Mouse (Mus musculus): ENCODE data around the gene Ddx43.

The Ddx43 gene

DNA sequence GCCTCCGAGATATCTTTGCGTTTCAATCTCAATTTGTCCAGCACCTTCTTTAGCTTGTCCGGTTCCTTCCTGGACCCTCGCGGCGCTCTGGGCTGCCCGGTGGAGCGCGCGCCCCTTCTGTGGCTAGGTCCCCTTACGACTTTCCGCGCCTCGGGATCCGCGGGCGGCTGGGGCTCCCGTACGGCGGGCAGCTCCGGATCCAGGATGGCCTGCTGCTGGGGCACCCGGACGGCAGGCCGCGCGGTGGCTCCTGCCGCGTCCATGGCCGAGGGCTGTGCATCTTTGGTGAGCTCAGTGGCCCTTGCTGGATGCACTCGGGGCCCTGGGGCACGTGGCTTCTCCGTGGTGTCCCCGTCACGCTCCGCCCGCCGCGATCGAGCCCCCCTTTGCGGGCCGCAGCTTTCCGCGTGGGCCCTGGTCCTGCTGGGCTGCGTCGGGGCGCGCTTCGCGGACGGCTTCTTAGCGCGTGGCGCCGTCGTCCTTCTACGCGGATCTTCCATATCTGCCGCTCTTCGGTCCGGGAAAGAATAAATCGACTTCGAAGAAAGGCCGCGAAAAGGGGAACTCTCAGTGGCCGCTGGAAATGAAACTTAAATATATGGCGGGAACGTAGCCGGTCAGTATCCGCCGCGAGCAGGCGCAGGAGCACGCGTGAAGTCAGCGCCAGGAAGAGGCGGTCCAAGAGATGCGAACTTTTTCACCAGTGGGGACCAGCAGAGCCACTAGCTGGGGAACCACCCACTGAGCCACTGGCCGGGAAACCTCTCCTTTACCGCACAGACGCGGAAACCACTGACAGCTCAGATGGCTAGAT, 47.2 kb downstream of the Ddx43 start, which contains the start of gene Cgas:
TSS of gene Cgas (minus strand) at position 659 of the 814 bp plus-strand sequence.
- DNase-seq (ENCODE audit: low spot score), result no peak

DNA sequence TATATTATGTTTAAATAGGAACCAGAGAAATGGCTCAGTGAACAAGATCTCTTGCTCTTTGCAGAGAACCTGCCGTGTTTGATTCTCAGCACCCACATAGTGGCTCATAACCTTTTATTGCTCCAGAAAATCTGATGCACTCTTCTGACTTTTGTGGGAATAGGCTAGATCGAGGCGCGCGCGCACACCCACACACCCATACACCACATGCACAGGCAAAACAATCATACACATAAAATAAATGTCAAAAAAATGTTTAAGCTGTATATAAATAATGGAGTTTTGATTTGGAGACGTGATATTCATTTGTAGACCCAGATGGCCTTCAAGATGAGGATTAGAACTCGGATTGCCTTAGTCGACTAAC, 52.0 kb downstream of the Ddx43 start:
- DNase-seq (ENCODE audit: low spot score), result no peak

DNA sequence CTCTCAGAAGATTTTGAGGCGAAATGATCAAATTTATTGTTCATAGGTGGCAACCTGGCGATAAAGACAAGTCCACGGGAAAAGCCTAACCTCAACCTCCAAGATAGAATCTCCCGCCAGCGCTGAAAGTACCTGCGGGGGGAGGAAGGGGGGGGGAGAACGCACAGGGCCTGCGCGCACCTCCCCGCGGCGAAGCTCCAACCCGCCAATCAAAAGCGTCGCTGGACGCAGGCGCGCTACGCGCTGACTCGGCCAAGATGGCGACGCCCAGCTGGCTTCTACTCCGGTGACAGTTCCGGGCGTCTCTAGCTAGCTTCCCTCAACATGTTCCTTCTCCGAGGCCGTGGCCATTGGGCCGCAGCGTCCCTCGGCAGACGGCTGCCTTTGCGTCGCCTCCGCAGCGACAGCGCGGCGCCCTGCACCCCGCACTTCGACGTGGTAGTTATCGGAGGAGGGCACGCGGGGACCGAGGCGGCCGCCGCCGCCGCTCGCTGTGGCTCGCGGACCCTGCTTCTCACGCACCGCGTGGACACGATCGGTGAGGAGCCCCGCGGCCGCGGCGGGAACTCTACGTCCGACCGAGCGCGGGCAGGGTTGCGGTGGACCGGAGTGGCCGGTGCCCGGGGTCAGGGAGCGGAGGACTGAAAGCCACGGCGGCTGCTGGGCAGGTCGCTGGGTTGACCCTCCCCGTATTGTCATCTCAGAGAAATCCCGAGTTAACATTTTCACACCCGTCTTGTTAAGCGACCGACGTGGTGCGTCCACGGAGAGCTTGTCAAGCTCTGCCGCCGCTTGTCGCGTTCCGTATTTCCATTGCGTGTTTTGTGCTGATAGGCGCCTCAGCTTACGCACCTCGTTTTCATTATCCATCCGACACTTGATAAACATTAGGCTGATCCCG, 52.6 kb downstream of the Ddx43 start, which contains the start of the genes Mto1 and Gm17324:
TSS of gene Mto1 (plus strand) at position 236 of the 901 bp plus-strand sequence.
TSS of gene Gm17324 (minus strand) at position 814 of the 901 bp plus-strand sequence.
- peak; percentile 63 for DNase-seq (ENCODE audit: low spot score)

DNA sequence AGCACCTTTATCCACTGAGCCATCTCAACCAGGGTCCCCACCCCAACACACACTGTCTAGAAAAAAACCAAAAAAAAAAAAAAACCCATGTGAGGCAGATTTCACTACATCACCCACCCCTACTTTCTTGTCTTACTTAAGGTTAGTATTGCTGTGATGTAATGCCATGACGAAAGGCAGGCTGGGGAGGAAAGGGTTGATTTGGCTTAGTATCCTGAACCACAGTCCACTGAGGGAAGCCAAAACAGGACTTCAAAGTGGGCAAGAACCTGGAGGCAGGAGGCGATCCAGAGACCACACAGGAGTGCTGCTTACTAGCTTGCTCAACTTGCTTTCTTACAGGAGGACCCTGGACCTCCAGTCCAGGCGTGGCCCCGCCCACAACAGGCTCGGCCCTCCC, 54.8 kb downstream of the Ddx43 start:
- DNase-seq (ENCODE audit: low spot score), result no peak

DNA sequence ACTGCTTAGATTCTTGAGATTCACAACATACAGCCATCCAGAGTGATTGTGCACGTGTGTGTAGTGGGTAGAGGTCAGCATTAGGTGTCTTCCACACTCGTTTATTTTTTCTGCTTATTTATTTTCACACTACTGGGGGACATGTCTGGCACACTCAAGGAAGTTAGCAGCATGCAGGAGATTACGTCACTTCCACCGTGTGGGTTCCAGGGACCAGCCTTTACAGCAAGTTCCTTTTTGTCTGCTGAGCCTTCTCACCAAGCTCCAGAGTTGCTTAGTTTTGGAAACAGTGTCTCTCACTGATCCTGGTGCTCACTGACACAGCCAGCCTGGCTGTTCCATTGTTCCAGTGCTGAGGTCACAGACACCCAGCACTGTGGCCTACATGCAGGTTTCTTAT, 55.8 kb downstream of the Ddx43 start:
- no peak for DNase-seq (ENCODE audit: low spot score)

DNA sequence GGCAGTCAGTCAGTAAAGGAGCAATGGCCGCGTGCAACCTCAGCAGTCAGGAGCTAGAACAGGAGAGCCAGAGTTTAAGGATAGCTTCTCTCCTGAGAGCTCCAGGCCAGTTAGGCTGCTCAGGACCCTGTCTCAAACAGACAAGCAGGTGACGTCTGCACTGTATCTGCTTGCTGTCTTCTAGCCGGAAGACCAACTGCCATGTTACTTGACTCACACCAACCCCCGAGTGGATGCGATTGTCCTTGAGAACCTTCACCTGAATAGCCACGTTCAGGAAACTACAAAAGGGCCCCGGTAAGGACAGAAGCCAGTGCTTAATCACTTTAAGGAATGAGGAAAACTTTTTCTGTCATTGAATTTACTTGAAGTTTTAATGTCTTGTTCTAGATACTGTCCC, 61.4 kb downstream of the Ddx43 start:
- DNase-seq (ENCODE audit: low spot score), result no peak

DNA sequence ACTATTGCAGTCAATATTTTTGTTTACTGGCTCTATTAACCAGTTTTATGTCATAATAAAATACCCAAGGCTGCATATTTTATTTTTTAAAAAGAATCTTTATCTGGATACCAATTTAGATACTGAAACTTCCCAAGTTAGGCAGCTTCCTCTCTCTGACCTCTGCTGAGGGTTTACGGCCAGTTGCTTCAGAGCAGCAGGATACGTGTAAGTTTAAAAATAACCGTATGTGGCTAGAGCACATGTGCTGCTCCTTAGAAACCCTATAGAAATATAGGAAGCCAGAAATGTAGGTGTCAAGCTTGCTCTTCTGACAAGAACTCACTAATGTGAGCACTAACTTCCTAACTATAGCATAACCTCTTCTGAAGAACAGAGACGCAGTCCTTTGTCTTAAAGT, 67.8 kb downstream of the Ddx43 start:
- DNase-seq (ENCODE audit: low spot score), result no peak

DNA sequence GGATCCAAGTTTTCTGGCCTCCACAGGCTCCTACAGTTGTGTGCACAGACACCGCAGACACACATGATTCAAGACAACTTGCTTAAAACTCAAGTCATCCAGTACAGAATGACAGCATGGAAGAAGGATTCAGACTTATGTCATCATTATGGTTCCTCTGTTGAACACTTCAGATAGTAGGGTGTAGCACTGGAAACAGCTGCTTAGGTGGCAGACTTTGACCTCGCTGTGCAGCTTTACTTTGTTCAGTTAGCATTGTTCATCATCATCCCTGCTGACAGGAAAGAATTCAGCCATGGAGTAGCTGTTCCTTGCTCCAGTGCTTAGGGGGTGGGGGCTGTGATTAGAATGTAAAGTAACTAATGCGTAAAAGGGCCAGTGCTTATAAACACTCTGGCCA, 70.1 kb downstream of the Ddx43 start:
- DNase-seq (ENCODE audit: low spot score), result no peak

Measured in urinary bladder, postnatal 10 days (tissue).